Mouse (Mus musculus): ENCODE measurements around the gene 1700030K09Rik.

The 1700030K09Rik gene

DNA sequence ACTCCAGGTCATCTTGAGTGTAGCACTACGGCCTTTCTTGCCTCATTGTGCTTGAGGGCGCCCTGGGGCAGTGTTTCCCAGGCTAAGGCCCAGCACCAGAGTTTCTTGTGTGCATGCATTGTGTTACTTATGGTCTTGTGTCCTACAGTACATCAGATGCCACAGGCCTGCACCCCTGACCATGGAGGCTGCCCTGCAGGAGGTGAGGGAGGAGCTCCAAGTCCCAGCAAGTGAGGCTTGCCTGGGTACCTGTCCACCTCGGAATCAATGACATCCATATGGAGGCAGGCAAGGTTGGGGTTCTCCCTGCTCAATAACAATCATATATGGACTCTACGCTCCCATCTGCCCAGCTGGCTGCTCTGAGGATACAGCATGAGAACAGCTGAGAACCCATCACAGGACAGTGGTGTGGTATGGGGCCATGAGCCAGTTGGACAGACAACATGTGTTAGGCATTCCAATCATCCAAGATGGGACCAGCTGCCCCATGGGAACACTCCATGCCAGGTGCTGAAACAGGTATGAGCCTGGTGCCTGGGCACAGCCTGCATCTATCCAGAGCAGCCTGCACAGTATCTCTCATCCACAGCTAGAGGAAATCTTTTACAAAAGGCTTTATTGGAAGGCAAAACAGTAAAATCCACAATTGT is 16.3 kb downstream of the 1700030K09Rik start:
- DNase-seq (ENCODE audit: extremely low spot score), result no peak

DNA sequence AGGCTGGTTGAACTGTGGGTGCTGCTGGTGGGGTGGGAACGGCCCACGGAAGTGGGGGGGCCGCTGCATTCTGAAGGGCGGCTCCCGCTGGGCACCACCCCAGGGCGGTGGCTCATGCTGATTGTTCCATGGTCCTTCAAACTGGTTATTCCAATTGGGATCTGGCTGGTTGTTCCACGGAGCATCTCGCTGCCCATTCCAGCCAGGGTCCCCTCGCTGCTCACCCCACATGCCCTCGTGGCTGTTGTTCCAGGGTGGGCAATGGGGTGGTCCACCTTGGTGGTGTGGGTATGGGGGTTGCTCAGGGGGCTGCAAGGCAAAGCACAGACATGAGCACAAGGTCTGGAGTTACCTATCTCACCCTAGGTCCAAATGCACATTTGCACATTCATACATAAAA is 20.5 kb downstream of the 1700030K09Rik start:
- DNase-seq (ENCODE audit: extremely low spot score), result no peak

DNA sequence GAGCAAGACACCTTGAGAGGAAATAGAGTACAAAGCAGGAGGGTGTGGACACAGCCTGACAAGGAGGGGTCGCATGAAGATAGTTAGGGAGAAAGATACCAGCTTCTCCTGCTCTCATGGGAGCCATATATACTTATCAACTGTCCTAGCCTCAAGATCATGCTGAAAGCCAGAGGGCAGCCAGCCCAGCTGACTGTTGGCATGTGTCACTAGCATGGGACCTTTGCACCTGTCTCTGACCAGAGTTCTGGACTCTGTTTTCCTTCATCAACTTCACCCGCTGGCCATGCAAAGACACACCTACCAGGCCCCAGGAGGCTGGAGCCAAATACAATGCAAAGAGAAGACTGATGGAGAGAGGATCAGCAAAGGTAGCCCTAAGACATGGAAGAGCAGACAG is 25.6 kb downstream of the 1700030K09Rik start:
- no peak for DNase-seq (ENCODE audit: extremely low spot score)

DNA sequence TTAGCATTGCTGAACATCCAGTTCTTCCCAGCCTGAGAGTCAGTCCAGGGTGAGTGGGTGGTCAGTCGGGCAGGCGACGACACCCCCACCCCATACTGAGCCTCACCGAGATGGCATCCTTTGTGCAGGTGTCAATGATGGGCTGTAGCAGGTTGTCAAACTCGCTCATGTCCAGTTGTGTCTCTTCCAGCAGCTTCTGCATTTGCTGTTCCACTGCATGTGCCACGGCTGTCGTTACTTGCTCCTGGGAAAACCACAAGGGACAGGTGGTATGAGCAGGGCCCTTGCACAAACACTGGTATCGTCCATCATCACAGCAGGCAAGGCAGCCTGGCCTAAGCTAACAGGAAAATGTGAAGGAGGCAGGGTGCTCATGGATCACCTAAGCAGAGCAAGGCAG is 26.3 kb downstream of the 1700030K09Rik start:
- no peak for DNase-seq (ENCODE audit: extremely low spot score)

DNA sequence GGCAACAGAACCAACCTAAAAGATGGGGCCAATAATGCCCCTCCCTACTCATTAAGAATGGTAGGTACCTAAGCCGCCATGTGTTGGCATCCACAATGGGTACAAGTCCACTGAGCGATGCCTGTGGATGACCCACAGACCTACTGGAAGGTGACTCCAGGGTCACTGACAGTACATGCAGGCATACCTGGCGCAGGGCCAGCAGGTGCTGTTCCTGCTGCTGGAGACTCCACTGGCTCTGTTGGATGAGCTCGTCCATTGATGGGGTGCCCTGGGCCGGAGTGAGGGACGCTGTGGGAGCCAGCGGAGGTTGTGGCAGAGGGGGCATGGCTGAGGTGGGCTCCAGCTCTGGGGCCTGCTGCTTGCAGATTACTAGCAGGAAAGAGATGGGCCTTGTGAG is 27.0 kb downstream of the 1700030K09Rik start:
- no peak for DNase-seq (ENCODE audit: extremely low spot score)

DNA sequence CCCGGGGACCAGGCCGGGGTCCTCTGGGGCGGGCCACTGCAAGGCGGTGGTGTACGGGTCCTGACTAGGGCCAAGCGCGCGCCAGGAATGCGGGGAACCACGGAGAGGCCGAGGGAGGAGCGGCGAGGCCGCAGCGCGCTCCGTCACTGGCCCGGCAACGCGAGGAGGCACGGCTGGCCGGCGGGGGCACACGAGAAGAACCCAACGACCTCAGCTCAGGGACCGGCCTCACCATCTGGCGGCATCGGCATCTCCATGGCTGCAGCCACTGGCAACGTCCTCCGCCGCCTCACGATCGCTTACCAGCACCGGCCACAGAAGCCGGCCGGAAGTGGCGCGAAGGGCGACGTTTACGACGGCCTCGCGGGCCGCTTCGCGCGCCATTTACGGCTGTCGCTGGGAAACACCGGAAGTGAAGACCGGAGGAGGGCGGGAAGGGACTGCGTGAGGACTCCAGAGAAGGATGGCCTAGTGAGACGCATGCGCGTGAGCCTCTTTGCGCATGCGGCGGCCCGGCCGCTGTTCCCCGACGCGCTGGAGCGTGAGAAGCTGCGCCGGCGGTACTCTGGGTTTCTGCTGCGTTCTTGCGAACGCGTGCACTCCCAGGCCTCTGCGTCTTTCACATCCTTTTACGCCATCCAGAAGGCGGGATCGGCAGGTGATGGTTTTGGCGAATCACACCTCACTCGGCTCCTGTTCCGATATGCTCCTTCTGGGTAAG is 31.3 kb downstream of the 1700030K09Rik start, which contains the start of gene Cherp:
Gene Cherp, minus strand, starts transcription at position 401 of the 721 bp plus-strand sequence.
- peak; percentile 95 for DNase-seq (ENCODE audit: extremely low spot score)

DNA sequence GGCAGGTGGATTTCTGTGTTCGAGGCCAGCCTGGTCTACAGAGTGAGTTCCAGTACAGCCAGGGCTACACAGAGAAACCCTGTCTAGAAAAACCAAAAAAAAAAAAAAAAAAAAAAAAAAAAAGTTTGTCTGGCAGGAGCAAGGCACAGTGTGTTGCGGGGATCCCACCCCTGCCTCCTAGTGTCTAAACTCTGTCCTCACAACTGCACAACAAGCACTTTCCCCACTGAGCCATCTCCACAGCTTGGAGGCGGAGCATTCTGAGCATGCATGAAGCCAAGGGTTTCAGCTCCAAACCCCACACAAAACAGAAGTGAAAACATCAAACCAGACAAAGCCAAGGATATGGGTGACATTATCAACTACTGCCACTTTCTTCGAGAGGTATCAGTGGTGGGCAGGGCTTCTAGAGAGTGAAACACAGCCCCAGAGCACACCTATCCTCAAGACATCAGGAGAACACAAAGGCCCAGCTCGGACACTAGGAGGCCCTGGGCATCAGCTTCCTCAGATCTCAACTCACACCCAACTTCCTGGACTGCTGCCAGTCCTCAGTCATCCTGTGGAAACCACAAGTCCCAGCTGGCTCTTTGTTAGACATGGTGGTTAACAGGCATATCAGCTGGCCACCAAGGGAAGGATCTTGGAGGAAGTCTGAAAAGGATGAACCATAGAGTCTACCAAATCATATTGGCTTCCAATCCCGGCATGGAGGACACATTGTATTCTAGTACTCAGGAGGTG is 41.9 kb downstream of the 1700030K09Rik start:
- no peak for DNase-seq (ENCODE audit: extremely low spot score)

DNA sequence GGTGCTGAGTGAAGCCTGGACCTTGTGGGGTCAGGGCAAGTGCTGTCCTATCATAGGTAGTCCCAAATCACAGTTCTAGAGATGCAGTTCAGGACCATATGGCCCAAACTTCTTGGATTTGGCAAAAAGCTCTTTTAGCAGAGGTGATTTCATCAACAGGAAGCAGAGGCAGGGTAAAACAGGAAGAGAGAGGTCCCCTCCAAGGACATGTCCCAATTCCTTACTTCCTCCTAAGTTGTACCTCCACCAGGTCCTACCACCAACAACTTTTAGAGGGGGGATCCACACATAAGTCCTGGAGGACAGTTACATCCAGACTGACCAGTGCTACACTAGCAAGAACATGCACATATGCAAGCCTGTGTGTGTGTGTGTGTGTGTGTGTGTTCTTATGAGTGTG is 43.3 kb downstream of the 1700030K09Rik start:
- DNase-seq (ENCODE audit: extremely low spot score), result no peak

DNA sequence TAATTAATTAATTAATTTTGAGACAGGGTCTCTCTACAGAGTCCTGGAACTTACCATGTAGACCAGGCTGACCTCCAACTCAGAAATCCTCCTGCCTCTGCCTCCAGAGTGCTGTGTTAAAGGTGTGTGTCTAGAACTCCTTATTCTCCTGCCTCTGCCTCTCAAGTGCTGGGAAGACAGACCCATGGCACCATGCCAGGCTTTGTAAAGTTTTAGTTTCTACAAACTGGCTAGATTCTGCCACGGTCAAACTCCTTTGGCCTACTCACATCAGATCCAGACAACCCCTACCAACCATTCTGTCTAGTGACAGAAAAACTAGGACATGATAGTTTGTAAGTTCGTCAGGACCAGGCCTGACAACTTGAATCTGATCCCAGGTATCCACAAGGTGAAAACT is 47.3 kb downstream of the 1700030K09Rik start:
- no peak for DNase-seq (ENCODE audit: extremely low spot score)

DNA sequence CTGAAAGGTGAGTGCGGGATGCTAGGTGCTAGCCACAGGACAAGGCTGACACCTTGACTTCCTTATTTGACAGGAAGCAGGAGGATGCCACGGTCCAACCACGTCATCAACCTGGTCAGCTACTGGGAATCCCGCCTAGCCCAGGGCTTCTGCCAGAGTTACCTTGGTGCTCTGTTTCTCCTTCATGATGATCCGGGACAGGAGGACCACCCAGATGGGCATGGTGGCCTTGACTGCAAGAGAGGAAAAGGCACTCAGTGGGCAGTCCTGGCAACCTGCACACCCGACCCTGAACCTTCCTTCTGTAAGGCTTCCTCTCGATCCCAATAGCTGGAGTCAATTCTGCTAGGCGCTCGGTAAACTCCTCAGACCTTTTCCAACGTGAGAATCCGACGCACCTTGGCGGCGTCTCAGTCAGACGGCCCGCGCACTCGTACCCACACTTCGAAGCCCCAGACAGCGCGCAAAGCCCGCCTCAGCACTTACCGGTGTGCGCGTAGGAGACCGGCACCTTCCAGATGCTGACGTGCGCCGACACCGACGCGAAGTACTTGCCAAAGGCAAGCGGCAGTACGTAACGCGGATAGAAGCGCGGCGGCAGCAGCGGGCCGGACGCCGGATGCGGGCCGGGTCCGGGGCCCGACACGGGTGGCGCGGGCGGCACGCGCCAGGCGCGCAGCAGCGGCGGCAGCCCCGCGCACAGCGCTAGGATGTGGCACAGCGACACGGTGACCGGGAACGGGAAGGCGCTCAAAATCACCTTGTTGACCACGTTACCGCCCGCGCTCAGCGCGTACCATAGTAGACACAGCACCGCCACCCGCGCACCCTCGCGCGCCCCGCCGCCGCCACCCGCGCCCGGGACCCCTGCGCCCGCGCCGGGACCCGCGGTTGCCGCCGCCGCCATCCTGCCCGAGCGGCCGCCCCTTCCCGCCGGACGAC is 48.3 kb downstream of the 1700030K09Rik start, which contains the start of gene Slc35e1:
Gene Slc35e1, minus strand, starts transcription at position 935 of the 942 bp plus-strand sequence.
- DNase-seq (ENCODE audit: extremely low spot score), result peak; percentile 16

DNA sequence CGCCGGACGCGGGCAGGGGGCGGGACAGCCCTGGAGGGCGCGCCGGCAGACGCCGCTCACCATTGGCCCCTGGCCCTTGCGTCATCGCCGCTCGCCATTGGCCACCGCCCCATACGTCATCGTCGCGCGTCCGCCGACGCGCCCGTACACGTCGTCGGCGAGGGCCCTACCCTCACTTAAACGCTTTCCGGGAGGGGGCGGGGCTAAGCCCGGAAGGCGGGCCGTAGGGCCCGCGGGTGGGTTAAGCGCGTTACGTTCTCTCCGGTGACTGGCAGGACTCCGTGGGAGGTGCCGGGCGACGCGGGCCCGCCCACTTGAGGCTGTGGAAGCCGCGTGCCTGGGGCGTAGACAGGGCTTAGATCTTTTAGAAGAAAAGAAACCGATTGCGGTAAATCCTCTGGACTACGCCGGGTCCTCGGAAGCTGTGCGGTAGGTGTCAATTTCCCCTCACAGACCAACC is 49.0 kb downstream of the 1700030K09Rik start:
- peak; percentile 99 for DNase-seq (ENCODE audit: extremely low spot score)

DNA sequence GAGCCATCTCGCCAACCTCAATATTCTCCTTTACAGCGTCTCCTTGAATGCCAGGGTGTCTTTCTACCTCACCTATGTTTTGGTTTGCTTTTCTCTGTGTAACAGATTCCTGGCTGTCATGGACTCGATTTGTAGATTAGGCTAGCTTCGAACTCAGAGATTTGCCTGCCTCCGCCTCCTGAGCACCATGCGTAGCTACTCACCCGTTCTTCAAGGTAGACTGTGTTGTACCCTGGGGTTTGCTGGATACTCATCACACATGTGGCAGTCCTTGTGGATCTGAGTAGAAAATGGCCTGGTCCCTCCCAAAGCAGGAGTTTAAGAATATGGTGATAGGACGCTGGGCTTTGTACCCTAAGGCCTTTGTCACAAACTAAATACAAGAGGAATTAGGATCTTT is 49.7 kb downstream of the 1700030K09Rik start:
- peak; percentile 20 for DNase-seq (ENCODE audit: extremely low spot score)

DNA sequence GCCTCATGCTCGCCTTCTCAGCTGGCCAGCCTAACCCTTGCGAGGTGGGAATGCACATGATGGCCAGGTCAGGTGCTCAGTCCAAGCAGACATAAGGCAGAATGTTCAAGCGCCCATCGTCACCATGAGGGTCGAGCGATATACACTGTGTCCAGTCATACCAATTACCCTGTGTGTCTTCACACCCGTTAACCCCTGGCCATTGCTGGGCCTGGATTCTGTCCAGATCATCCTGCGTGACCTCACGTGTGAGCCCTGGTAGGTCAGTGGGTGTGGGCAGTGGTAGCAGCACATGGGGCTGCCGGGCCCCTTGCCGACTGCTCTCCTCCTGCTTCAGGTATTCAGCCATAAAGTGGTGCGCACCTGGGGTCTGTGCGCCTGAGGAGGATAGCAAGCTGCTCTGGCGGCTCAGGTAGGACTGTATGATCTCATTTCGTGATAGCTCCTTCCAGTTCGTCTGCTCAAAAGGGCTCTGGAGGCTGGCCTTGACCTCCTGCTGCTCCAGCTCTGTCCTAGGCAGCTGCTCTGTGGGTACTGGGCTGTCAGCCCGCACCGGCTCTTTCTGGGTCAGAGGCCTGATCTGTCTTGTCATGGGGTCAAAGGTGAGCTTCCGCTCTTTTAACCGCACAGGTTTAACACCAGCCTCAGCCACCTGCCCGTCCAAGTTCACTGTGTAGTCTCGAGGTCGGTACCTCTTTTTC is 51.9 kb downstream of the 1700030K09Rik start:
- DNase-seq (ENCODE audit: extremely low spot score), result no peak

DNA sequence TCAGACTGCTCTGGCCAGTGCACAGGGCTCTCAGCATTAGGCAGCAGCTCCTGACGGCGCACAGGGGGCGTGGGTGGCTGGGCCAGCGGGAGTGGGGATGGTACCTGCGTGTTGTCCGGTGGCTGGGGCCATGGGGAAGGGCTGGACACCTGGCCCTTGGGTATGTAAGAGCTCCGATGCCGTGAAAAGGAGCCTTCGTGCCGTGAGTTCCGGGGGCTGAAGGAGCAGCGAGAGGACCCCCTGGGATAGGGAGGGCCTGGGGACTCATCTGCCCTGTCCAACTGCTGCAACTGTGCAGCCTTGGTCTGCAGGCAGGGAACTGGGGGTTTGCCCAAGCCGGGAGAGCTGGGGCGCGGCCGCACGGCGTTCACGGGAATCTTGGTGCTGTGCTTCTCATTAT is 52.5 kb downstream of the 1700030K09Rik start:
- no peak for DNase-seq (ENCODE audit: extremely low spot score)

DNA sequence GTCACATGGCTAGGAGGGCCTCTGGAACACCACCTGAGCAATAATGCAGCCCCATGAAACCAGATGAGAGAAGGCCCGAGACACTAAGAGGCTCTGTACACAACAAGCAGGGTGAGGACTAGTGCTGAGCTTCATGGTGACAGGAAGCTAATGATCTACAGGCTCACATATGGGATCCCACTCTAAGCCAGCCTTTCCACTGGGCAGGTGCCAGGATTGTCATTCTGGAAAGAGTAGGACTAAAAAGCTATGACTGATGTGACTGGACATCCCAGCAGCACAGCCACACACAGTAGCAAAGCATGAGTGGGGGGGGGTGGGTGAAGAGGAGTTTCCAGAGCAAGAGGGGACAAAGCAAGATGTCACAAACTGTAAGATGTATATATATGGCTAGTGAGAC is 54.2 kb downstream of the 1700030K09Rik start:
- DNase-seq (ENCODE audit: extremely low spot score), result no peak

DNA sequence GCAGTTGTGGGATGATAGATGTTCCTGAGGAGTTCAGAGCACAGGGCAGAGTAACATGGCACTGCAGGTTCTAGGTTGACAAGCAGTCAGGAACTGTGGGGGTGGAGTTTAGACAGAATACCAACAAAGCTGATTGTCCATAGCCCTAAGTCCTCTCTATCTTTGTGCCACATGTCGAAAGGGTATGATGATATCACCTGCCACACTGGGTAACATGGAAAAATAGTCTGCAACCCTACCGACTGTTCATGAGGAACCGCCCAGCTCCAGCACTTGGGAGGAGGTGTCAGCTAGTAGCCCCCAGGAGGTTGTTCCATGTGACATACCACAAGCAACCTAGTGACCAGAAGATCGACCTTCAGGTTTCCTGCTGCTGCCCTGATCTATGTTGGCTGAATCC is 54.8 kb downstream of the 1700030K09Rik start:
- no peak for DNase-seq (ENCODE audit: extremely low spot score)

DNA sequence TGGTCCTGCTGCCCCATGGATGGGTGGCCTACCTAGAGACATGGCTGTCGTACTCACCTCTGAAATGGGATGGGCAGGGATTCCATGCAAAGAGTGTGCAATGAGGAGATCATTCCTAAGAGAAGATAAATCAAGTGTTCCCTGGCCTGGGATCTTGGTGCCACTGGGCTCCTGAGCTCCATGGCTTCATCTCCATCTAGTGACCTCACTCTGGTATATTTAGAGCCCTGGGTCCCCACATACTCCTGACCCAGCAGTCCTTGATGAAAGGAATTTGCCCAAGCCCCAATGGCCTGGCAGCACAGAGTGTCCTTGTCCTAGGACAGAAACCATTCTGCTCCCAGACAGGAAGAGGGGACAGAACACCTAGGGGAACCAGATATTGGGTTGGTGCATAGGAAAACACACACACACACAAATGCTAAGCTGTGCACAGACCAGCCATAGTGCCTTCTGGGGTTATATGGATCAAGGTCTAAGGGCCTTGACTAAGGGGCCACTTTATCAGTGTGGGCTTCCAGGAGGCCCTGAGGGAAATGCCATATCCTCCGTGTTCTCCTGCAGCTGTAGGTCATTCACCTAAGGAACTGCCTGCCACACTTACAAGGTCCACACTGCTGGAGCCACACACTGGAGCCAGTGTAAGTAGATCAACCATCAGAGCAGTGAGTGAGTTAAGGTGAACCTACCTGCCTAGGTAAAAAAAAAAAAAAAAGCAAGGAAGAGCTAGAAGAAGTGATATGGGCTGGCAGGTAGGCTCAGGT is 56.0 kb downstream of the 1700030K09Rik start:
- no peak for DNase-seq (ENCODE audit: extremely low spot score)

DNA sequence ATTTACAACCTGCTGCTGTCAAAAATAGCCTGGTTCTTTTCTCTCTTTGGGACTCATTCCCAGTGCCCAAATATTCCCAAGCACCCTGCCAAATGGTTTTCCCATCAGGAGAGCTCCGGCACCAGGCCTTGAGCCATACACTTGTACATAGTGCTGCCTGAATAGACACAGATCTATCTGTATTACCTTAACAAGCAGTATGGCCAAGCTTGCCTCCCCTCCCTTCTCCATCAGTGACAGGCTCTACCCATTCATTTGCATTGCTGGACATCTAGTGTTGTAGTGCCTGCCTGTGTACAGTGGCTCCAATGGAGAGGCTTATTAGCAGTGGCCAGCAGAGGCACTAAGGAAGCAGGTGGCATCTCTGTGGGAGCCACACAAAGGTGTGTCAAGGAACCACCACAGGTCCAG is 56.8 kb downstream of the 1700030K09Rik start:
- DNase-seq (ENCODE audit: extremely low spot score), result no peak

DNA sequence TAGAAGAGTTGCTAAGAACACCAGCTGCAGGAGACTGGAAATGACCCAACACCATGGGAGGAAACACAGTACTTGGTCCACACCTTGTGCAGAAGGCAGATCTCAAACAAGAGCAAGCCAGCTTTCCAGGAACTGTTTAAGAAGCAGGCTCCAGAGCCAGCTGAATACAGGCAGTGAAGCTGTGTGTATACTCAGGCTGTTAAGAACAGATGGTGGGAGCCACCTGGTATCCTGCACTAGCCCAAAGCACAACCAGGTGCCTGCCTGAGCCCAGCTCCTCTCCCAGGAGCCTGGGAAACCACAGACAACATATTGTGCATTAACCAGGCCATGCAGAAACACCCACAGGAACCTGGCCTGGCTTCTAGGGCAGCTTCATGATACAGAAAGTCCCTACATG is 60.5 kb downstream of the 1700030K09Rik start:
- no peak for DNase-seq (ENCODE audit: extremely low spot score)
